8 mouse cellular contexts compared by ENCODE assay signal in the genomic region with DNA sequence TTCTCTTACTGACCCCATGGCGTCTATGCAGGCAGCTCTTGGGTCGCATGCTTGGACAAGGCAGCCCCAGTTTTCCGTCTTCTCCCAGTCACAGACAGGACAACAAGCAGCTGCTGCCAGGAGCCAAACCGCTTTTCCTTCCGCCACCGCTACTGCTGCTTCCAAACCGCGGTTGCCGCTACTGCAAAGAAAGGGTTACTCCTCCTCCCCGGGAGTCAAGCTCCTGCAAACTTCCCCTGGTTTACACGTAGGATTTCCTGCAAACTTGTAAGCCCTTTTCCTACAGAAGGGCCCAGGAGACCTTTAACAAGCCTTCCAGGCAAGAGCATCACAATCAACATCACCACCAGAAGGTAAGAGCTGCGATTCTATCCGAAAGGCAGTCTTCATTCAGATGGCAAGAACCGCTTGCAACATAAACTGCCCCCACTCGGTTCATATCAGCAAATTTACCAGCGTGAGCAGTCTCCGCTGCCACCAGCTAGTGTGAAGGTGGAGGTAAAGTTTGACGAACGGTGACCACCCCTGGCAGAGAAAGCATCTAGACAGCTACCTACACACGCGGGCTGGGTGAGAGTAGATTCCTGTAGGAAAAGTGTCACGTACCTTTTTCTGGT.
DNase-seq lines count a peak whose midpoint lies in the region; ATAC-seq and TF ChIP-seq lines count a peak whose summit lies in the region.

No protein-coding gene starts in this region.

- no peaks in the 10 kb centered on the region for H3K27me3 ChIP-seq in hindbrain, embryonic 16.5 days (replicated peaks; ENCODE audit: control insufficient read depth, insufficient read depth, low read length)
- H3K27me3 ChIP-seq in liver, embryonic 14.5 days (ENCODE audit: control insufficient read depth, insufficient read depth, low read length): peaks cover 18% of the 10 kb centered on the region
- H3K27me3 ChIP-seq in stomach, embryonic 14.5 days (ENCODE audit: control insufficient read depth, insufficient read depth, low read length): no peaks in the 10 kb centered on the region

- 0% methylated on average over 22 of the region's 22 CpGs for WGBS in hindbrain, embryonic 16.5 days
- 1% methylated on average over 22 of the region's 22 CpGs for WGBS in liver, embryonic 14.5 days (ENCODE audit: insufficient replicate concordance)
- under 1% methylated on average over 22 of the region's 22 CpGs for whole genome bisulfite sequencing in stomach, embryonic 14.5 days

- peak overlapping the region; percentile 82 for H3K27ac ChIP-seq in hindbrain, embryonic 16.5 days (ENCODE audit: low read depth, low read length)
- H3K27ac ChIP-seq in liver, embryonic 14.5 days: no peak overlapping the region
- no peak overlapping the region for H3K27ac ChIP-seq in stomach, embryonic 14.5 days (ENCODE audit: low read length)

- H3K4me1 ChIP-seq in hindbrain, embryonic 16.5 days (ENCODE audit: control insufficient read depth, insufficient read depth, low read depth, low read length): peaks cover 8% of the 10 kb centered on the region
- H3K4me1 ChIP-seq in liver, embryonic 14.5 days (replicated peaks; ENCODE audit: control insufficient read depth in 2 of 2, insufficient read depth in 2 of 2, low read length in 1 of 2): no peaks in the 10 kb centered on the region
- H3K4me1 ChIP-seq in stomach, embryonic 14.5 days (ENCODE audit: control insufficient read depth, insufficient read depth, low read length): no peaks in the 10 kb centered on the region

- H3K9ac ChIP-seq in hindbrain, embryonic 16.5 days (ENCODE audit: low read depth, low read length): peak overlapping the region; percentile 75
- H3K9ac ChIP-seq in liver, embryonic 14.5 days (replicated peaks): no peak overlapping the region
- 0 out of 2 replicates have a peak overlapping the region, but pooled peaks have one; percentile 25 for H3K9ac ChIP-seq in stomach, embryonic 14.5 days (replicated peaks; ENCODE audit: low read depth, low read length)

- TF ChIP-seq CTCF in liver, embryonic 14.5 days (IDR thresholded peaks at IDR 0.05; ENCODE audit: low read depth): no peak

- ATAC-seq in hindbrain, embryonic 16.5 days: peak; percentile 45
- no peak for ATAC-seq in liver, embryonic 14.5 days (ENCODE audit: insufficient read depth)
- peak; percentile 51; the same call in 1 of the 2 replicates for ATAC-seq in stomach, embryonic 14.5 days (ENCODE audit: insufficient number of reproducible peaks, insufficient read depth, low FRiP score, low read depth)

- H3K4me3 ChIP-seq in hindbrain, embryonic 16.5 days (ENCODE audit: low read length): peak overlapping the region; percentile 82
- peak overlapping the region; percentile 15 to 16; a peak in 2 of 4 replicates for H3K4me3 ChIP-seq in liver, embryonic 14.5 days (ENCODE audit: insufficient read depth in 1 of 2, low read depth in 2 of 2, low read length in 2 of 2)
- peak overlapping the region; percentile 56 for H3K4me3 ChIP-seq in stomach, embryonic 14.5 days (ENCODE audit: low read depth, low read length)

- no peaks in the 10 kb centered on the region for H3K36me3 ChIP-seq in hindbrain, embryonic 16.5 days (ENCODE audit: control insufficient read depth, insufficient read depth, low read length)
- H3K36me3 ChIP-seq in liver, embryonic 14.5 days (replicated peaks; ENCODE audit: control insufficient read depth, insufficient read depth, low read depth): no peaks in the 10 kb centered on the region
- no peaks in the 10 kb centered on the region for H3K36me3 ChIP-seq in stomach, embryonic 14.5 days (ENCODE audit: control insufficient read depth, insufficient read depth, low read length)

- peak; percentile 2 for DNase-seq in adrenal gland, postnatal 10 days
- no peak for DNase-seq in adrenal gland, adult 18-20 months (ENCODE audit: low spot score in 2 of 2)
- DNase-seq in ovary, postnatal 10 days (ENCODE audit: low spot score): peak; percentile 2
- no peak for DNase-seq in ovary, adult 18-20 months (ENCODE audit: low spot score)
- no peak for DNase-seq in liver, embryonic 14.5 days (ENCODE audit: low read depth in 3 of 3, low spot score in 3 of 3)
- no peak for DNase-seq in spleen, postnatal 14 days (ENCODE audit: low spot score in 2 of 2)

- TF ChIP-seq EP300 in liver, embryonic 14.5 days (IDR thresholded peaks at IDR 0.05; ENCODE audit: low read depth): no peak

- H3K9me3 ChIP-seq in hindbrain, embryonic 16.5 days (ENCODE audit: control insufficient read depth, low read length): no peaks in the 10 kb centered on the region
- no peaks in the 10 kb centered on the region for H3K9me3 ChIP-seq in liver, embryonic 14.5 days (ENCODE audit: control insufficient read depth, low read length)
- no peaks in the 10 kb centered on the region for H3K9me3 ChIP-seq in stomach, embryonic 14.5 days (ENCODE audit: control insufficient read depth, low read depth, low read length)

- peak overlapping the region; percentile 95 for H3K4me2 ChIP-seq in hindbrain, embryonic 16.5 days (ENCODE audit: low read length)
- H3K4me2 ChIP-seq in liver, embryonic 14.5 days (ENCODE audit: low read depth): peak overlapping the region; percentile 50
- peak overlapping the region; percentile 99 for H3K4me2 ChIP-seq in stomach, embryonic 14.5 days (replicated peaks; ENCODE audit: low read depth, low read length)

Comparison
In these comparisons a context has a peak if more than half of its experiments do, and no peak if none do; other contexts are left out.
1. DNase-seq: peak in adrenal gland, postnatal 10 days (single experiment) and ovary, postnatal 10 days (single experiment); none in adrenal gland, adult 18-20 months (0 of 2), ovary, adult 18-20 months (single experiment), liver, embryonic 14.5 days (0 of 3) and spleen, postnatal 14 days (0 of 2).
2. H3K4me3 ChIP-seq: peak in every context shown above with its lines; median percentile 82 in hindbrain, embryonic 16.5 days; 56 in stomach, embryonic 14.5 days; 16 in liver, embryonic 14.5 days.
3. Peak in every context shown above with its lines, with median percentiles within 50 percentile points of each other: H3K4me2 ChIP-seq.